Mouse (Mus musculus): ENCODE results near the gene Ccin. TPM values are rescaled to one million over a fixed set of nuclear protein-coding genes. Genes with fewer than 3 reads are reported as not detected.
A peak's percentile ranks its signal among the peaks of the same experiment; 100 is the strongest.

Ccin gene
- total and polyA plus RNA-seq, 2 experiments from 2014 or later = 0.49 TPM; not detected in 1

GRCm38 (mm10) chr4:44004126-44004525 is 20.8 kb downstream of the Ccin start, which contains the start of gene Clta:
TSS of gene Clta (plus strand) at chr4:44004452.
- 88% methylated on average over 5 of the region's 5 CpGs for WGBS
- no peak within 1 kb of the TSS for H3K27ac ChIP-seq (ENCODE audit: low read depth, low read length)
- no peaks in the 10 kb centered on the region for H3K36me3 ChIP-seq (ENCODE audit: insufficient read depth, low read length)
- no peak within 1 kb of the TSS for H3K4me2 ChIP-seq (ENCODE audit: low read depth, low read length, poor library complexity, severe bottlenecking)
- H3K9ac ChIP-seq (replicated peaks; ENCODE audit: low read length, poor library complexity, severe bottlenecking) = no peak within 1 kb of the TSS
- H3K27me3 ChIP-seq (ENCODE audit: insufficient read depth, low read length) = peaks cover 5% of the 10 kb centered on the region; the same call in 1 of the 2 replicates
- TF ChIP-seq CTCF (IDR thresholded peaks at IDR 0.05) = no peak
- no peaks in the 10 kb centered on the region for H3K9me3 ChIP-seq (ENCODE audit: low read length)
- DNase-seq (ENCODE audit: low spot score) (no peak), ATAC-seq (ENCODE audit: low FRiP score) (no peak)
- no peaks in the 10 kb centered on the region for H3K4me1 ChIP-seq (ENCODE audit: insufficient read depth, low read length)
- no peak within 1 kb of the TSS for H3K4me3 ChIP-seq (ENCODE audit: low read depth, low read length)

GRCm38 (mm10) chr4:44004623-44005409 is 21.5 kb downstream of the Ccin start:
- no peak for TF ChIP-seq CTCF (IDR thresholded peaks at IDR 0.05)
- no peak overlapping the region for H3K4me2 ChIP-seq (ENCODE audit: low read depth, low read length, poor library complexity, severe bottlenecking)
- H3K9me3 ChIP-seq (ENCODE audit: low read length) = no peaks in the 10 kb centered on the region
- 72% methylated on average over 3 of the region's 3 CpGs for whole genome bisulfite sequencing
- ATAC-seq (ENCODE audit: low FRiP score) (no peak), DNase-seq (ENCODE audit: low spot score) (no peak)
- no peak overlapping the region for H3K27ac ChIP-seq (ENCODE audit: low read depth, low read length)
- no peaks in the 10 kb centered on the region for H3K36me3 ChIP-seq (ENCODE audit: insufficient read depth, low read length)
- H3K27me3 ChIP-seq (ENCODE audit: insufficient read depth, low read length) = peaks cover 5% of the 10 kb centered on the region; the same call in 1 of the 2 replicates
- H3K9ac ChIP-seq (replicated peaks; ENCODE audit: low read length, poor library complexity, severe bottlenecking) = no peak overlapping the region
- no peaks in the 10 kb centered on the region for H3K4me1 ChIP-seq (ENCODE audit: insufficient read depth, low read length)
- no peak overlapping the region for H3K4me3 ChIP-seq (ENCODE audit: low read depth, low read length)

DNA sequence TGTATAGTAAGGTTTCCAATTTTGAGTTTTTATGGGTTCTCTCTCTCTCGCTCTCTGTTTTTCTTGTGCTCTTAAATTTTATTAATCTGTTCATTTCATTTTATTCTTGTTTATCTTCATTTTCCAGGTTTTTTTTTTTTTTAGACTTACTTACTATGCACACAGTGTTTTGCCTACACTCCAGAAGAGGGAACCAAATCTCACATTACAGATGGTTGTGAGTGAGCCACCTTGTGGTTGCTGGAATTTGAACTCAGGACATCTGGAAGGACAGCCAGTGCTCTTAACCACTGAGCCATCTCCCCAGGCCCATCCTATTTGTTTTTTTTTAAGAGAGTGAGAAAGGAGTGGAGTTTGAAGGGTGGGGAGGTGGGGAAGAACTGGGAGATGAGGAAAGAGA is 26.9 kb downstream of the Ccin start:
- Histone ChIP-seq H3K36me3 (ENCODE audit: insufficient read depth, low read length) (no peaks in the 10 kb centered on the region), H3K4me1 (ENCODE audit: insufficient read depth, low read length) (peaks cover 6% of the 10 kb centered on the region; the same call in 1 of the 2 replicates), H3K9me3 (ENCODE audit: low read length) (no peaks in the 10 kb centered on the region), H3K27ac (ENCODE audit: low read depth, low read length) (no peak overlapping the region), H3K4me3 (ENCODE audit: low read depth, low read length) (no peak overlapping the region), H3K27me3 (ENCODE audit: insufficient read depth, low read length) (no peaks in the 10 kb centered on the region), H3K4me2 (ENCODE audit: low read depth, low read length, poor library complexity, severe bottlenecking) (no peak overlapping the region), H3K9ac (replicated peaks; ENCODE audit: low read length, poor library complexity, severe bottlenecking) (no peak overlapping the region)
- TF ChIP-seq CTCF (IDR thresholded peaks at IDR 0.05) = peak; percentile 35
- no peak for ATAC-seq (ENCODE audit: low FRiP score)
- DNase-seq (ENCODE audit: low spot score) = no peak
- 100% methylated on average over 1 of the region's 1 CpGs for WGBS

GRCm38 (mm10) chr4:44010893-44011292 is 27.6 kb downstream of the Ccin start:
- no peak for DNase-seq (ENCODE audit: low spot score)
- no peak overlapping the region for H3K9ac ChIP-seq (replicated peaks; ENCODE audit: low read length, poor library complexity, severe bottlenecking)
- no peak for ATAC-seq (ENCODE audit: low FRiP score)
- no peak overlapping the region for H3K4me3 ChIP-seq (ENCODE audit: low read depth, low read length)
- no peak overlapping the region for H3K4me2 ChIP-seq (ENCODE audit: low read depth, low read length, poor library complexity, severe bottlenecking)
- H3K27me3 ChIP-seq (ENCODE audit: insufficient read depth, low read length) = no peaks in the 10 kb centered on the region
- 40% methylated on average over 2 of the region's 2 CpGs for WGBS
- peaks cover 6% of the 10 kb centered on the region; the same call in 1 of the 2 replicates for H3K4me1 ChIP-seq (ENCODE audit: insufficient read depth, low read length)
- no peak for TF ChIP-seq CTCF (IDR thresholded peaks at IDR 0.05)
- no peaks in the 10 kb centered on the region for H3K36me3 ChIP-seq (ENCODE audit: insufficient read depth, low read length)
- no peak overlapping the region for H3K27ac ChIP-seq (ENCODE audit: low read depth, low read length)
- H3K9me3 ChIP-seq (ENCODE audit: low read length) = no peaks in the 10 kb centered on the region

GRCm38 (mm10) chr4:44011799-44012198 is 28.5 kb downstream of the Ccin start:
- no peak for DNase-seq (ENCODE audit: low spot score)
- Histone ChIP-seq H3K27ac (ENCODE audit: low read depth, low read length) (peak overlapping the region; percentile 64; the same call in 1 of the 2 replicates), H3K9ac (replicated peaks; ENCODE audit: low read length, poor library complexity, severe bottlenecking) (peak overlapping the region; percentile 73), H3K4me3 (ENCODE audit: low read depth, low read length) (peak overlapping the region; percentile 60), H3K9me3 (ENCODE audit: low read length) (no peaks in the 10 kb centered on the region), H3K36me3 (ENCODE audit: insufficient read depth, low read length) (no peaks in the 10 kb centered on the region), H3K4me2 (ENCODE audit: low read depth, low read length, poor library complexity, severe bottlenecking) (peak overlapping the region; percentile 67), H3K4me1 (ENCODE audit: insufficient read depth, low read length) (peaks cover 6% of the 10 kb centered on the region; the same call in 1 of the 2 replicates), H3K27me3 (ENCODE audit: insufficient read depth, low read length) (no peaks in the 10 kb centered on the region)
- ATAC-seq (ENCODE audit: low FRiP score) = no peak
- TF ChIP-seq CTCF (IDR thresholded peaks at IDR 0.05) = no peak
- 78% methylated on average over 3 of the region's 3 CpGs for WGBS
